10 mouse cellular contexts compared by ENCODE assay signal in the genomic region with DNA sequence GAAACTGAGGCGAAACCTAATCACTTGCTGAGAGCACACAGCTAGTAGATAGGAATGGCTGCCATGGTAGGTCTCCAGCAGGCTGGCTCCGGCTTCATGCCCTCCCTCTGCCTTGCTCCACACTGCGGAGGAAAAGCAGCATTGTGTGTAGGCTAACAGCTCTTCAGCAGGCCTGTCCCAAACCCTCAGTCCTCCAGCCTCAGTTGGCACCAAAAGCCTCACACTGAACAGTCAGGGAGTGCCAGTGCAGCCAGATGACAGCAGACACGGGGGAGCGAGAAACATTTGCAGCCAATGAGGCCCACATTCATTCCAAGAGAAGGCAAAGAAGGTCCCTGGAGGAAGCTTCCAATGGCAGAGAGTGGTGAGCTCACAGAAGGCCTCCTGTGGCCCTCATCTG.
DNase-seq lines count a peak whose midpoint lies in the region; ATAC-seq and TF ChIP-seq lines count a peak whose summit lies in the region.
"Had no signal": no experiment of that assay in that cellular context is flagged by ENCODE, and none has a peak within 500 bp of the region (broad histone marks: within the 10 kb centered on the region; RNA-seq: fewer than 3 reads in every experiment).

No protein-coding gene starts in this region.

- H3K4me3 ChIP-seq in forebrain, embryonic 15.5 days, result no peak overlapping the region
- no peak overlapping the region for H3K4me3 ChIP-seq in forebrain, embryonic 11.5 days (ENCODE audit: low read depth, low read length)
- peak overlapping the region; percentile 87 for H3K4me3 ChIP-seq in kidney, adult 2 months (ENCODE audit: insufficient read depth, low read depth, low read length)
- H3K4me3 ChIP-seq in layer of hippocampus, adult 2 months, result no peak overlapping the region; the same call in 1 of the 2 replicates
- H3K4me3 ChIP-seq in thymus, adult 2 months (ENCODE audit: control insufficient read depth, insufficient read depth, low read length), result no peak overlapping the region

- H3K27me3 ChIP-seq in forebrain, embryonic 15.5 days, result peaks cover 12% of the 10 kb centered on the region; the same call in 1 of the 2 replicates
- H3K27me3 ChIP-seq in forebrain, embryonic 11.5 days (ENCODE audit: control insufficient read depth, insufficient read depth, low read length), result peaks cover 10% of the 10 kb centered on the region
- H3K27me3 ChIP-seq in kidney, adult 2 months (replicated peaks; ENCODE audit: control insufficient read depth, insufficient read depth, low read length), result no peaks in the 10 kb centered on the region
- H3K27me3 ChIP-seq in thymus, adult 2 months (ENCODE audit: control insufficient read depth, insufficient read depth, low read length), result no peaks in the 10 kb centered on the region

- 72% methylated on average over 5 of the region's 5 CpGs for WGBS in forebrain, embryonic 15.5 days
- 87% methylated on average over 5 of the region's 5 CpGs for WGBS in forebrain, embryonic 11.5 days
- 37% methylated on average over 5 of the region's 5 CpGs for WGBS in kidney, adult 2 months
- 98% methylated on average over 5 of the region's 5 CpGs for WGBS in thymus, adult 2 months

- no peaks in the 10 kb centered on the region for H3K36me3 ChIP-seq in forebrain, embryonic 15.5 days
- no peaks in the 10 kb centered on the region for H3K36me3 ChIP-seq in forebrain, embryonic 11.5 days (ENCODE audit: control insufficient read depth, insufficient read depth, low read length)
- H3K36me3 ChIP-seq in kidney, adult 2 months (ENCODE audit: control insufficient read depth, insufficient read depth, low read length), result no peaks in the 10 kb centered on the region; the same call in 1 of the 2 replicates
- no peaks in the 10 kb centered on the region for H3K36me3 ChIP-seq in thymus, adult 2 months (ENCODE audit: control insufficient read depth, insufficient read depth, low read length)

- no peak for TF ChIP-seq POLR2A in kidney, adult 2 months (IDR thresholded peaks at IDR 0.05; ENCODE audit: low read depth, low read length)
- TF ChIP-seq POLR2A in thymus, adult 2 months (IDR thresholded peaks at IDR 0.05; ENCODE audit: control insufficient read depth, extremely low read depth, insufficient read depth, low read length, poor library complexity), result no peak

- H3K9me3 ChIP-seq in forebrain, embryonic 15.5 days, result no peaks in the 10 kb centered on the region
- H3K9me3 ChIP-seq in forebrain, embryonic 11.5 days (ENCODE audit: control insufficient read depth, low read length), result no peaks in the 10 kb centered on the region

- H3K4me2 ChIP-seq in forebrain, embryonic 15.5 days (replicated peaks), result no peak overlapping the region
- H3K4me2 ChIP-seq in forebrain, embryonic 11.5 days (ENCODE audit: low read depth, low read length, severe bottlenecking), result no peak overlapping the region

- no peak overlapping the region for H3K9ac ChIP-seq in forebrain, embryonic 15.5 days (replicated peaks)
- H3K9ac ChIP-seq in forebrain, embryonic 11.5 days (ENCODE audit: low read length), result no peak overlapping the region
- H3K9ac ChIP-seq: liver, postnatal 0 days had no signal

- DNase-seq in forebrain, embryonic 11.5 days (ENCODE audit: low spot score), result no peak
- DNase-seq in kidney, adult 2 months, result no peak
- DNase-seq in kidney, postnatal 10 days, result no peak
- DNase-seq in brain, adult 2 months (ENCODE audit: low read depth, low spot score), result peak; percentile 49
- DNase-seq in layer of hippocampus, adult 2 months (ENCODE audit: low spot score in 2 of 2), result peak in 1 of 2 experiments; percentile 35
- no peak for DNase-seq in cerebellum, adult 9-11 months
- no peak for DNase-seq in thymus, adult 2 months
- DNase-seq: liver, postnatal 0 days; right cerebral cortex, postnatal 14 days had no signal

- no peak for ATAC-seq in forebrain, embryonic 15.5 days (replicated peaks)
- no peak for ATAC-seq in forebrain, embryonic 11.5 days (replicated peaks; ENCODE audit: low FRiP score)
- ATAC-seq: liver, postnatal 0 days had no signal

- H3K4me1 ChIP-seq in forebrain, embryonic 15.5 days, result peaks cover 27% of the 10 kb centered on the region
- H3K4me1 ChIP-seq in forebrain, embryonic 11.5 days (replicated peaks; ENCODE audit: control insufficient read depth, insufficient read depth, low read length), result peaks cover 6% of the 10 kb centered on the region; the same call in 1 of the 2 replicates
- H3K4me1 ChIP-seq in kidney, adult 2 months (ENCODE audit: control insufficient read depth, insufficient read depth, low read length), result peaks cover 55% of the 10 kb centered on the region
- peaks cover 7% of the 10 kb centered on the region for H3K4me1 ChIP-seq in thymus, adult 2 months (replicated peaks; ENCODE audit: control insufficient read depth, insufficient read depth, low read length)

- H3K27ac ChIP-seq in forebrain, embryonic 15.5 days (replicated peaks), result 0 out of 2 replicates have a peak overlapping the region, but pooled peaks have one; percentile 8
- no peak overlapping the region for H3K27ac ChIP-seq in forebrain, embryonic 11.5 days (ENCODE audit: low read depth, low read length)
- H3K27ac ChIP-seq in kidney, adult 2 months (ENCODE audit: insufficient read depth, low read depth, low read length), result peak overlapping the region; percentile 96
- peak overlapping the region; percentile 67 for H3K27ac ChIP-seq in layer of hippocampus, adult 2 months
- no peak overlapping the region for H3K27ac ChIP-seq in thymus, adult 2 months (ENCODE audit: control insufficient read depth, insufficient read depth, low read length)

- TF ChIP-seq CTCF in kidney, adult 2 months (conservative IDR thresholded peaks at IDR 0.05; ENCODE audit: insufficient read depth, insufficient read length, low read depth, low read length), result no peak
- TF ChIP-seq CTCF in layer of hippocampus, adult 2 months (conservative IDR thresholded peaks at IDR 0.05), result no peak
- no peak for TF ChIP-seq CTCF in thymus, adult 2 months (IDR thresholded peaks at IDR 0.05; ENCODE audit: borderline replicate concordance, control insufficient read depth, extremely low read depth, insufficient read depth, low read length, poor library complexity)

Comparison
In these comparisons a context has a peak if more than half of its experiments do, and no peak if none do; other contexts are left out.
1. H3K27ac ChIP-seq: peak in forebrain, embryonic 15.5 days (single experiment), kidney, adult 2 months (single experiment) and layer of hippocampus, adult 2 months (single experiment); none in forebrain, embryonic 11.5 days (single experiment) and thymus, adult 2 months (single experiment).